Mouse (Mus musculus): ENCODE data around the gene Mefv.

DNA sequence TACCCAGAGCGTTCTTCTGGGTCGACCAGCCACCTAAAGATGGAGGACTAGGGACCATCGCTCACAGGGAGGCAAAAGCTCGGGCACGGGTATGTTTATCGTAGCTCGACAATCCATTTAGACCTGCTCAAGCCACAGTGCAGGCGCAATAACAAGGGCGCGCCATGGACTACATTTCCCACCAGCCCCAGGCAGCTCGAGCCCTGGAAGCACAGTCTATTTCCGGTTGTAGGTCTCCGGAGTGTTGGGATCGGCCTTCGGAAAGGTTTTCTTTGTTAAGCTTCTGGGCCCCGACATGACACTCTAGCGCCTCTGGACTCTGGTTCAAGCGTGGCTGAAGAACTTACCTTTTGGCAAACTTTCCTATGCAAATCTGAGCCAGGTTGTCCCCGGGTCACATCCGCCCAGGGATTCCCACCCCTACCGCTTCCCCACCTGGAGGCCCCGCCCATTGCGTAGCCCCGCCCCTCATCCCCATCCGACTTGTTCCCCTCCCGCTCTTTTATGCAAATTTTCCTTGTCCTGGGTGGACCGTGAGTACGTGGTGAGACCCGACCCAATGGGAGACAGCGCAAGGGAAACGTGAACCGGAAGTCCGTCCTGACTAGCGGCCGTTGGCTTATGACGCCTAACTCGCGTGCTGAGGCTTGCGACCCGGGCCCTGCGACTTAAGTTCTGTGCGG lies 25.7 kb upstream of the Mefv start, which contains the start of gene Zfp263:
- no peak; the same call in 1 of the 2 replicates for TF ChIP-seq CTCF (IDR thresholded peaks at IDR 0.05; ENCODE audit: low read depth)
- no peak for TF ChIP-seq EP300 (optimal IDR thresholded peaks at IDR 0.05)

All from stomach, postnatal 0 days (tissue).